Mouse (Mus musculus): ENCODE measurements around the gene Slc27a1.

Slc27a1 gene

DNA sequence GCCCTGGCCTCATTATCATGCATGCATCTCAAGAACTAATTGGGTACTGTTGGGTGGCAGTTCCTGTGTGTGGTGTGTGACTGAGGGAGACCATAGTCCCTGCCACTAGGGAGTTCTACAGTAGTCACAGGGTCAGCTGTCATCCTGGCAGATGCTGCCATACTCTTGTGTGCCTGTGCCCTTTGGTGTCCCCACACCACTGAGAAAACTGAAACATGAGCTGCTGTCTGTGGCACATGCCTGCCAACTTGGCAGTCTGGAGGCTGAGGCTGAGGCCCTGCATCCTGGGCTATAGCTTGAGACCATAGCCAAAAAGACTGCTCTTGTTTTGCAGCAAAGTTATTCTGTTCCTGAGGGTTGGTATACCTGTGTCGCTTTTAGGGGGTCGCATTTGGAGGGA is 51.1 kb downstream of the Slc27a1 start:
- DNase-seq (ENCODE audit: low spot score in 2 of 2) = no peak

DNA sequence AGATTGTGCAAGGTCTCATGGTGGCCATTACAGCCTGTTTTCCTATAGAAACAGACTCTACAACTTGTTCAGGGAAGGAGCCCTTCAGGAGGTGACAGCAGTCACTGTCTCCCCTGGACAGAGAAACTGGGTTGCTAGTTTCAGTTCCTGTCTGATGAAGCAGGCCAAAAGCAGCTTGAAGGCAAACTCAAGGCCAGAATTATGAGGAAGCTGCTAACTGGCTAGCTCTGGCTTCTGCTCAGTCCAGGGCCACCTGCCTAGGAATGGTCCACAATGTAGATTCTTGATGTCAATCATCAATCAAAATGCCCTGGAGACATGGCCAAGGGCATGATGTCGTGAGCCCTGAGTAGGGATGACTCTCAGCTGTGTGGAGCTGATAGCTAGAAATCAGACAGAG is 56.4 kb downstream of the Slc27a1 start:
- DNase-seq (ENCODE audit: low spot score in 2 of 2) = no peak

DNA sequence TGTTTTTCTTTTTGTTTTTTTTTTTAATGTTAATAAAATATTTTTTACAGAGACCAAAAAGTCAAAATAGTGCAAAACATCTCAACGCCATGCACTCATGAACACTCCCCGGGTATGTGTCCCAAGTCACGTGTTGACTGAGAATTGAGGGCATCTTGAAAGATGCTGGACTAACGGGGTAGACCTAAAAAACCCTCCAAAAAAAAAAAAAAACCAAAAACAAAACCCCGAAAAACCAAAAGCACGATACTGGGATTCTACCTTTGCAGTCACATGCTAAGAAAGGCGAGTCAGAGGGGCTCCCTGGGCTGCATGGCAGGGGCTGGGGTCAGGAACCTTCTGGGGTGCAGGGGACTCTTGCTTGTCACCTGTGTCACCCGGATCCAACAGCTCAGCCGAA is 58.1 kb downstream of the Slc27a1 start:
- no peak for DNase-seq (ENCODE audit: low spot score in 2 of 2)

DNA sequence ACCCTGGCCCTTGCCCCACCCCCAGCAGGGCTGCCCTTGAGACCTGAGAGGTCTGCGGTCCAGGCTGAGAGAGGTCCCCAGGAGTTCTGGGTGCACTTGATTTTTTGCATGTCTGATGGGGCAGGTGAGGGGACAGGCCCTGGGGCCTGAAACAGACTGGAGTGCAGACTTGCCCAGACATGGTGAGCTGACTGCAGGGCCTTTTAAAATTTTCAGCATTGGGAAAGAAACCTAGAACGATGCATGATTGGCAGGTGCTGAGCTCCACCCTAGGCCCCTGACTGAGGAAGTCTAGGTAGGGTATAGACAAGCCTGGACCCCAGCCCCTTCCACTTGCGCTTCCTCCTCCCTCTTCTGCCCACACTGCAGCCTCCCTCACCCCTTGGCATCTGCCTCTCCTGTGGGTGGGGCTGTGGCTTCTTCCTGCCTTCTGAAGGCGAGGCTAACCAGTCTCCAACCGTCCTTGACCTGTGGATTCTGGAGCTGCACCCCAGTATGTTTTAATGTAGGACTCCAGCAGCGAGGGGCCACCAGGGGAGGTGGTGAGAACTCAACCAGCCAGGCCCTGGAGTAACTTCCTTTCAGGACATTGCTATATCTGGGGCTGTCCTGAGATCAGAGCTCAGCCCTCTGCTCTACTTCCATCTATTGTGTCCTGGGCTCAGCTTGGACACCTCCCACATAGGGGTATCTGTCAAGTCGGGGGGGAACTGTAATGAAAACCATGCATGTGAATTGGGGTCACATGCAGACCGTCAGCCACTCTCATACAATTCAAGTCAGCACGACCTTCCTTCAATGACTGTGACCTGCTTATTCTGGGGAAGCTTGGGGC is 58.8 kb downstream of the Slc27a1 start:
- no peak for DNase-seq (ENCODE audit: low spot score in 2 of 2)

DNA sequence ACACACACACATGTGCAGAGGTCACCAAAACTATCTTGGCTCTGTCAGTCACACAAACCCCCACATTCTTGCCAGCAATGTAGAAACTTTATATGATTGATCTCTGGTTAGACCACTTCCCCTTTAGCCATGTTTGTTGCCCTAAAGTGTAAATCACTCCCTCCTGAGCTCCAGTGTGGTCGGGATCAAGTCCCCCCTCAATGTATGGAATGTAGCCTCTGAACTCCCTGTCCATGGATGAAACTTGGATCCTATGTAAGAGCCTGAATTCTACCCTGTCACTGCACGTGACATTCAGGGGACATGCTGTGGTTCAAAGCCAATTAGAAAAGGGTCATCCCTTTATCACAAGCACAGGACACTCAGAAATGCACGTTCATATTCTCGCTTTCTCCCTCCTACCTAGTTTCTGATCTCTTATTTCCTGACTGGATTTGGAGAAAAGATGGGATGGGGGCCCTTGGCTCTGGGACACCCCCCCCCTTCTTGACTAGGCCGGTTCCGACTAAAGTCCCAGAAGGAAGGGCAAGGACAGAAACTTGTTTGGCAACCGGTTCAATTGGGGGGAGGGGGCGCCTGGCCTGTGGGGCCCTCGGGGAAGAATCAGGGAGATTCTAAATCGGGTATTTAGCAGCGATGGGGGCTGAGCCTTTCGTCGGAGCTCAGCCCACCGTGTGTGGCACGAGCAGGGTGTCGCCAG is 59.9 kb downstream of the Slc27a1 start:
- DNase-seq (ENCODE audit: low spot score in 2 of 2) = no peak

DNA sequence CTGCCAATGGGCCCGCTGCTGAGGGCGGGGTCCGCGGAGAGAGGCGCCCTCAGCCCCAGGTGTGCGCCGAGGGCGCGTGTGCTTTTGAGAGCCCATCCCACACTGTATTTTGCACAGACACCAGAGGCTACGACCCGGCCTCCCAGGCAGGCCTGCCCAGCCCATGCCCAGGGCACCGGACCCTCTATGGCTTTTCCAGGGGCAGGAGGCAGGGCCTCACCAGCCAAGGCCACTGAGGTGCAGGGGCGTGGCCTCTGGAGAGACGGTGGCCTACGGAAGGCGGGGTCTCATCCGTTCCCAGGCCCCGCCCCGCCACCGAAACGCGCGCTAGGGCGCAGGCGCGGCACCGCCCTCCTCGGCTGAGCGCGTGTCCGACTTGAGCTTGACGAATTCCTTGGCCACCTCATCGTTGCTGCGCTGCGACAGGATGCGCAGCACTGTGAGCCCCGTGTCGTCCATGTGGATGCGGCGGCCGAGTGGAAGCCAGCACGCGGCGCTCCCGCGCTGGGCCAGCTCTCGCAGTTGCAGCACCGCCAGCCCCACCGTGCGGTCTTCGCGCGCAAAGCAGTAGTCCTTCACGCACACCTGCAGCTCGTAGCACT is 60.5 kb downstream of the Slc27a1 start:
- DNase-seq (ENCODE audit: low spot score in 2 of 2) = peak; percentile 87

DNA sequence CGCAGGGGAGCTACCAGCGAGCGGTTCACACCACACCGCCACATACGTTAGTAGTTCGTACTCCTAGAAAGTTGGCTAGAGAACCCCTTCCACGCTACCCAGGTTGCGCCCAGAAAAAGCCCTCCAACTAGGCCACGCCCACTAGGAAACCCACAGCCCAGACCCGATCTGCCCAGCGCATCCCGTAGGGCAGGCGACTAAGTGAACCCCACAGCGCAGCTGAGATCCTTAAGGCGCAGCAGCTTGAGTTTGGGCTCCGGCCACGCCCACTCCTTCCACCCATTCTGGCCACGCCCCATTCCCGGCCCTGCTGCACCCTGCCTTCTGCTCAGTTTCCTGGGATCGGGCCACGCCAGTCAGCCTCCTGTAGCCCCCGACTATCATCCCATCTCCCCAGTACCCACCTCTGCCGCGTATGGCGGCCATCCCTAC is 61.1 kb downstream of the Slc27a1 start:
- no peak for DNase-seq (ENCODE audit: low spot score in 2 of 2)

DNA sequence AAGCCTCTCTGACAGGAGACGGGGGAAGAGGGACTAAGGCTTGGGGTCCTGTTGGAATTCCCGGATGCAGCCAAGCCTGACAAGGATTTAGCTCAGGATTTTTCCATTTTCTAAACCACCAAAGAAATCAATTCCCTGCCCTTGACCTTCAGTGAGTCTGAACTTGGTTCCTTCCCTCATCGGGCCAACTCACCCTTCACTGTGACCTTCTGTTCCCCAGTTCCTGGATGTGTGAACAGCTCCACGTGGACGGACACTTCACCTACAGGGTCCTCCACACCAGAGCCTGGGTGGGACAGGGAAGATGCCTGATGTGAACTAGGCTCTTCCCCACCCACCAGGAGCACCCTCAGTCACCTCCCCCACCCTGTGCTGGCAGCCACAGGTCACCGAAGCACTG is 62.1 kb downstream of the Slc27a1 start:
- DNase-seq (ENCODE audit: low spot score in 2 of 2) = no peak

DNA sequence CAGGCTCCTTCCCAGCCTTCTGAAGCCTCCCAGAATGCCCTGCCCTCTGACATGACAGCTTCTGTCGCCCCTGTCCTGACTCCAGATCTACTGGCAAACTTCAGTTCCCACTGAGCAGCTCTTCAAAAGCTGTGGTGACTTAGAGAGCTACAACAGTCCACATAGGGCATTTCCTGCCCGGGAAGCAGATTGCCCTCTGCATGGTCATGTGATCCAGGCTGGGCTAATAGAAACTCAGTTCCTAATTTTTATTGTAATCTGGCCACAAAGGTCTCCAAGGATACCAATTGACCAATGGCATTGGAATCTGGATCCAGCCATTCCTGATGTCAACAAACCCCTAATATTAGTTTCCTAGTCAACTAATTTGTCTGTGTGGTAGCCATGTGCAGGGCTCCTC is 63.2 kb downstream of the Slc27a1 start:
- no peak for DNase-seq (ENCODE audit: low spot score in 2 of 2)

DNA sequence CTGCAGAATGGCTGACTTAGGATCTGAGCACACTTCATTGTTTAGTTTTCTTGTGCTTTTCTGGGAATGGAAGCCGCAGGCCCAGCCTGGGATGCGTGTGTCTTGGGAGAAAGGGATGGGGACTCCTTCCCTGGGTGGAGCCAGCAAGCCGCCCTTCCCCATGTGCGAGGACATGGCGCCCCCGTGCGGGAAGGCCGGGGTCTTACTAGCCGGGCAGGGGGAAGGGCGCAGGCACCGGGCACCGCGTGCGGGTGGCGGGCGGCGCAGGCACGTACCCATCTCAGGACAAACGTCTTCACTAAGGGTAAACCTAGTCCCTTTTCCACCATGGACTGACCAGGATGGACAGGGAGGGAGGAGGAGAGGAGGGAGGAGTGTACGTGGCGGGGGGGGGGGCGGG is 64.5 kb downstream of the Slc27a1 start:
- peak; percentile 60 to 75 for DNase-seq (ENCODE audit: low spot score in 2 of 2)

DNA sequence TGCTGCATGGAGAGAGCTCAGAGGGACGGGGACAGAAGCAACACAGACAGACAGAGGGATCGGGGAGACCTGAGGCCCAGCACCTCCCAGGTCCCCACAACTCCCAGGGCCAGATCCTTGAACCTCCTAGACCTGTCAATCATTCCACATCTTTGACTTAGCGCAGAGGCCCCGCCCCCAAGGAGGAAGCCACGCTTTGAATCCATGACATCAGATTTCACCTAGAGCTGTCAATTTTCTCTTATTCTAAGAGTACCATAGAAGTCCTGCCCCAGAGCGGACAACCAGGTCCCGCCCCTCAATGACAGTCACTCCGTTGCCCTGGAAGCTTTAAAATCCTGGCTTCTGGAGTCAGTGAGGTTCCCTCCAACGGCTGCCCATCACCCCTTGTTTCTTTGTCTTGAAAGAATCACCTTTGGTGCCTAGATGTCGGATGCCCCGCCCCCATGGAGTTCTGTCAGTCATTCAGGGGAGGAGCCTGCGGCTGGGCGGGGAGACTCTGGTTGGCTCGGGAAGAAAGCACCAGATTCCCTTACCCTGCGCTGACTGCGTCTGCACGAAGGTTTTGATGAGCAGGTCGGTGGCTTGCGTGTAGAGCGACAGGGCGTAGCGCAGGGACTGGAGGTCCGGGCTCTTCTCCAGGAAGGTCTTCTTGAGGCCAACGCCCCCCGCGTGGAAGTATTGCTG is 65.4 kb downstream of the Slc27a1 start:
- DNase-seq (ENCODE audit: low spot score in 2 of 2) = peak in 1 of 2 experiments; percentile 40

All from spleen, postnatal 14 days (tissue).